Mouse (Mus musculus) kidney, adult 2 months (tissue): ENCODE results near the gene Ralgps1.

Experiments
- CTCF ChIP-seq: fragments of 200-500 bp; conservative IDR thresholded peaks from 2 replicates; pipeline ENCODE4 v1.5.1; 2011; ENCODE audit warnings: low read depth, mild to moderate bottlenecking, control low read depth, low read length, moderate library complexity, mixed read lengths; ENCODE audit not compliant: insufficient read depth, insufficient read length
- POLR2A ChIP-seq: fragments of 200-500 bp; IDR thresholded peaks from one replicate; pipeline ENCODE4 v1.6.1; 2011; ENCODE audit warnings: low read depth, low read length, control low read depth

DNA sequence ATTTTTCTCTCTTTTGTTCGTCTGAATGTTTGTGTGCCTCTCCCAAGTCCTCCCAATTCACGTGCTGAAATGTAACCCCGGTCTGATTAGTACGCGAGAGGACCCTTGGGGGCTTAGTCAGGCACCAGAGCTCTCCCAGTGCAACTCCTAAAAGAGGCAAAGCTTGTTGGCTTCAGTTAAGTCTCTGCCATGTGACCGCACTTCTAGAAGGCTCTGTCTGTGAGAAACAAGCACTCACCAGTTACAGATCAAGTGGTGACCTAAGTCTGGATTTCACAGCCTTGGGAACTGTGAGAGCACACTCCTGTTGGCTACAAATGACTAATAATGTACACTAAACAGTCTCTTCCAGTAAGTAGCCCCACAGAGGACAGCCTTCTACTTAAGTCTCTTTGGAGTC lies 248.4 kb downstream of the Ralgps1 start:
- TF ChIP-seq CTCF (no peak), POLR2A (no peak)
